Mouse (Mus musculus) olfactory bulb, adult 2 months (tissue): ENCODE measurements around the gene Trmt112. TPM values are rescaled to one million over a fixed set of nuclear protein-coding genes. Genes with fewer than 3 reads are reported as not detected.
"Not testable (repeated sequence)": the region's sequence is repeated elsewhere in the genome, so short reads cannot be mapped to it uniquely, and the experiment has no call there.

Source experiments
- H3K27ac ChIP-seq: fragments of 200-500 bp; 2 replicates; pipeline ENCODE4 v1.5.1; 2012; ENCODE audit warnings: low read depth, low read length; ENCODE audit not compliant: insufficient read depth
- H3K4me1 ChIP-seq: fragments of 200-500 bp; 2 replicates; pipeline ENCODE4 v1.6.1; 2012; ENCODE audit warnings: low read length; ENCODE audit not compliant: control insufficient read depth, insufficient read depth
- H3K4me3 ChIP-seq: fragments of 200-500 bp; 2 replicates; pipeline ENCODE4 v1.5.1; 2012; ENCODE audit warnings: mild to moderate bottlenecking, low read depth, low read length, moderate library complexity; ENCODE audit not compliant: insufficient read depth
- CTCF ChIP-seq: fragments of 200-500 bp; IDR thresholded peaks from 2 replicates; pipeline ENCODE4 v1.5.1; 2012; ENCODE audit warnings: low read depth, mild to moderate bottlenecking, low read length, moderate library complexity; ENCODE audit not compliant: insufficient read depth
- POLR2A ChIP-seq: fragments of 200-500 bp; IDR thresholded peaks from 2 replicates; pipeline ENCODE4 v1.6.1; 2012; ENCODE audit warnings: mild to moderate bottlenecking, low read depth, low read length, moderate library complexity; ENCODE audit not compliant: insufficient read depth
- WGBS: fragments of 180-500 bp; shearing (Covaris S2); methylation state at CpG from one replicate; pipeline ENCODE4 v1.1.7; 2018; 5-methylcytosine and 5-hydroxymethylcytosine counted together
- polyA plus RNA-seq: library from polyadenylated mRNA; stranded (reverse); fragments of >200 nt; gene quantifications from 2 replicates; pipeline ENCODE4 v1.2.4, GENCODE M21; 2012; ENCODE audit warnings: low replicate concordance; ENCODE audit not compliant: missing spikeins, insufficient read depth, insufficient read length

Gene Trmt112
- polyA plus RNA-seq, 1 experiment = not detected

- TF ChIP-seq POLR2A = no peak
- TF ChIP-seq CTCF = no peak
- no peaks in the 10 kb centered on the region for H3K4me1 ChIP-seq
- H3K4me3 ChIP-seq = no peak overlapping the region
- H3K27ac ChIP-seq = no peak overlapping the region
Measured at GRCm38 (mm10) chr19:6876799-6877198, 32.7 kb upstream of the Trmt112 start.

GRCm38 (mm10) chr19:6877965-6878364, 31.5 kb upstream of the Trmt112 start:
- Histone ChIP-seq H3K4me1 (no peaks in the 10 kb centered on the region), H3K4me3 (no peak overlapping the region), H3K27ac (no peak overlapping the region)
- 84% methylated on average over 4 of the region's 4 CpGs for WGBS
- TF ChIP-seq POLR2A = no peak
- TF ChIP-seq CTCF = no peak

GRCm38 (mm10) chr19:6892512-6892911, 17.0 kb upstream of the Trmt112 start:
- H3K4me1 ChIP-seq = no peaks in the 10 kb centered on the region
- TF ChIP-seq CTCF = no peak
- no peak for TF ChIP-seq POLR2A
- WGBS = 74% methylated on average over 4 of the region's 4 CpGs
- H3K27ac ChIP-seq = no peak overlapping the region
- no peak overlapping the region for H3K4me3 ChIP-seq

GRCm38 (mm10) chr19:6893731-6894451, 15.6 kb upstream of the Trmt112 start:
- H3K4me1 ChIP-seq = no peaks in the 10 kb centered on the region
- no peak for TF ChIP-seq POLR2A
- no peak for TF ChIP-seq CTCF
- no peak overlapping the region for H3K4me3 ChIP-seq
- H3K27ac ChIP-seq = no peak overlapping the region
- 95% methylated on average over 14 of the region's 14 CpGs for WGBS

- 88% methylated on average over 18 of the region's 18 CpGs for WGBS
- H3K4me1 ChIP-seq, H3K4me3 ChIP-seq, H3K27ac ChIP-seq: not testable (repeated sequence)
Measured at GRCm38 (mm10) chr19:6895608-6896305, 13.7 kb upstream of the Trmt112 start.

- TF ChIP-seq CTCF (no peak), POLR2A (no peak)
- no peak overlapping the region for H3K27ac ChIP-seq
- H3K4me3 ChIP-seq = no peak overlapping the region
- H3K4me1 ChIP-seq = no peaks in the 10 kb centered on the region
- WGBS = 79% methylated on average over 4 of the region's 4 CpGs
Measured at GRCm38 (mm10) chr19:6899641-6900040, 9.9 kb upstream of the Trmt112 start.

GRCm38 (mm10) chr19:6903031-6903430, 6.5 kb upstream of the Trmt112 start:
- no peak overlapping the region for H3K27ac ChIP-seq
- 92% methylated on average over 1 of the region's 1 CpGs for WGBS
- peaks cover 11% of the 10 kb centered on the region for H3K4me1 ChIP-seq
- H3K4me3 ChIP-seq = no peak overlapping the region
- TF ChIP-seq POLR2A (no peak), CTCF (no peak)

- no peak overlapping the region for H3K4me3 ChIP-seq
- WGBS = 84% methylated on average over 2 of the region's 2 CpGs
- TF ChIP-seq CTCF = no peak
- TF ChIP-seq POLR2A = no peak
- H3K27ac ChIP-seq = no peak overlapping the region
- peaks cover 16% of the 10 kb centered on the region for H3K4me1 ChIP-seq
Measured at GRCm38 (mm10) chr19:6904846-6905245, 4.7 kb upstream of the Trmt112 start.

GRCm38 (mm10) chr19:6905498-6906159, 3.9 kb upstream of the Trmt112 start:
- H3K4me1 ChIP-seq = peaks cover 19% of the 10 kb centered on the region
- no peak overlapping the region for H3K27ac ChIP-seq
- 92% methylated on average over 11 of the region's 11 CpGs for WGBS
- H3K4me3 ChIP-seq = no peak overlapping the region
- TF ChIP-seq POLR2A (no peak), CTCF (no peak)
